Mouse (Mus musculus) lung, embryonic 16.5 days (tissue): ENCODE measurements at regions not wholly inside any gene's neighbourhood (a gene's known extent, or its start where the extent isn't known, plus 50 kb on each side); places are given as distances from the start of the nearest gene placed in this dataset.

Experiments
- ATAC-seq: fragments of 200-750 bp; cut with Nextera tagmentation; 2 replicates; pipeline ENCODE4 v1.8.0; 2017; ENCODE audit warnings: low read depth, mild to moderate bottlenecking, moderate library complexity
- H3K27ac ChIP-seq: fragments of 300-500 bp; sonication (generic); 2 replicates; pipeline ENCODE4 v1.5.1; 2014; ENCODE audit warnings: mild to moderate bottlenecking, control low read depth, low read length
- H3K27me3 ChIP-seq: fragments of 300-500 bp; sonication (generic); 2 replicates; pipeline ENCODE4 v1.6.1; 2014; ENCODE audit warnings: low read depth, low read length, mixed read lengths; ENCODE audit not compliant: control insufficient read depth, insufficient read depth
- H3K36me3 ChIP-seq: fragments of 300-500 bp; sonication (generic); 2 replicates; pipeline ENCODE4 v1.6.1; 2014; ENCODE audit warnings: low read length; ENCODE audit not compliant: control insufficient read depth, insufficient read depth
- H3K4me1 ChIP-seq: fragments of 300-500 bp; sonication (generic); replicated peaks from 2 replicates; pipeline ENCODE4 v1.6.1; 2014; ENCODE audit warnings: low read length, mixed read lengths; ENCODE audit not compliant: control insufficient read depth, insufficient read depth
- H3K4me2 ChIP-seq: fragments of 300-500 bp; sonication (generic); 2 replicates; pipeline ENCODE4 v1.6.1; 2014; ENCODE audit warnings: low read depth, low read length, control low read depth
- H3K4me3 ChIP-seq: fragments of 300-500 bp; sonication (generic); 2 replicates; pipeline ENCODE4 v1.5.1; 2014; ENCODE audit warnings: mild to moderate bottlenecking, low read length, control low read depth
- H3K9ac ChIP-seq: fragments of 300-500 bp; sonication (generic); 2 replicates; pipeline ENCODE4 v1.6.1; 2014; ENCODE audit warnings: low read length, control low read depth
- H3K9me3 ChIP-seq: fragments of 300-500 bp; sonication (generic); 2 replicates; pipeline ENCODE4 v1.6.1; 2016; ENCODE audit warnings: low read length; ENCODE audit not compliant: control insufficient read depth
- WGBS: fragments of 180-500 bp; shearing (Covaris S2); extraction: QIAGEN DNeasy Blood & Tissue Kit; methylation state at CpG from one replicate; pipeline ENCODE4 v1.1.7; 2014; 5-methylcytosine and 5-hydroxymethylcytosine counted together

- 86% methylated on average over 3 of the region's 3 CpGs for WGBS
- no peak overlapping the region for H3K4me2 ChIP-seq
- H3K27me3 ChIP-seq, result no peaks in the 10 kb centered on the region
- no peak overlapping the region for H3K27ac ChIP-seq
- ATAC-seq, result no peak
- H3K9ac ChIP-seq, result no peak overlapping the region
- H3K4me1 ChIP-seq, result no peaks in the 10 kb centered on the region
- H3K4me3 ChIP-seq, result no peak overlapping the region
- H3K36me3 ChIP-seq, result no peaks in the 10 kb centered on the region
- H3K9me3 ChIP-seq, result no peaks in the 10 kb centered on the region
Observed at GRCm38 (mm10) chr8:103343891-103344290, 558.4 kb upstream of the Cdh11 start.

- no peaks in the 10 kb centered on the region for H3K36me3 ChIP-seq
- ATAC-seq, result no peak
- WGBS, result 71% methylated on average over 2 of the region's 2 CpGs
- no peak overlapping the region for H3K9ac ChIP-seq
- H3K4me1 ChIP-seq, result no peaks in the 10 kb centered on the region
- no peak overlapping the region for H3K4me2 ChIP-seq
- no peaks in the 10 kb centered on the region for H3K9me3 ChIP-seq
- no peak overlapping the region for H3K4me3 ChIP-seq
- no peak overlapping the region for H3K27ac ChIP-seq
- no peaks in the 10 kb centered on the region for H3K27me3 ChIP-seq
Observed at GRCm38 (mm10) chr8:103344871-103345270, 559.4 kb upstream of the Cdh11 start.

GRCm38 (mm10) chr8:103347158-103347871 lies 561.9 kb upstream of the Cdh11 start:
- WGBS, result 60% methylated on average over 7 of the region's 7 CpGs
- no peak for ATAC-seq
- H3K4me3 ChIP-seq, result no peak overlapping the region
- H3K27ac ChIP-seq, result no peak overlapping the region
- H3K27me3 ChIP-seq, result no peaks in the 10 kb centered on the region
- no peaks in the 10 kb centered on the region for H3K36me3 ChIP-seq
- H3K4me2 ChIP-seq, result no peak overlapping the region
- H3K4me1 ChIP-seq, result no peaks in the 10 kb centered on the region
- no peaks in the 10 kb centered on the region for H3K9me3 ChIP-seq
- no peak overlapping the region for H3K9ac ChIP-seq

- Histone ChIP-seq H3K9me3 (no peaks in the 10 kb centered on the region), H3K9ac (no peak overlapping the region), H3K4me3 (no peak overlapping the region), H3K36me3 (no peaks in the 10 kb centered on the region), H3K4me2 (no peak overlapping the region), H3K4me1 (no peaks in the 10 kb centered on the region), H3K27me3 (no peaks in the 10 kb centered on the region), H3K27ac (peak overlapping the region; percentile 16; the same call in 1 of the 2 replicates)
- 54% methylated on average over 3 of the region's 3 CpGs for WGBS
- peak; percentile 90 for ATAC-seq
Observed at GRCm38 (mm10) chr8:103361713-103362112, 576.3 kb upstream of the Cdh11 start.

- H3K27ac ChIP-seq, result no peak overlapping the region
- 32% methylated on average over 2 of the region's 2 CpGs for WGBS
- no peaks in the 10 kb centered on the region for H3K36me3 ChIP-seq
- no peak overlapping the region for H3K4me3 ChIP-seq
- no peaks in the 10 kb centered on the region for H3K4me1 ChIP-seq
- no peak for ATAC-seq
- H3K27me3 ChIP-seq, result no peaks in the 10 kb centered on the region
- no peak overlapping the region for H3K9ac ChIP-seq
- H3K9me3 ChIP-seq, result no peaks in the 10 kb centered on the region
- no peak overlapping the region for H3K4me2 ChIP-seq
Observed at GRCm38 (mm10) chr8:103370394-103370793, 585.0 kb upstream of the Cdh11 start.

- 40% methylated on average over 1 of the region's 1 CpGs for WGBS
- Histone ChIP-seq H3K27ac (no peak overlapping the region), H3K9ac (no peak overlapping the region), H3K4me2 (no peak overlapping the region), H3K36me3 (no peaks in the 10 kb centered on the region), H3K4me1 (no peaks in the 10 kb centered on the region), H3K27me3 (no peaks in the 10 kb centered on the region), H3K4me3 (no peak overlapping the region), H3K9me3 (no peaks in the 10 kb centered on the region)
- ATAC-seq, result no peak
Observed at GRCm38 (mm10) chr8:103373007-103373406, 587.6 kb upstream of the Cdh11 start.

GRCm38 (mm10) chr8:103374151-103374550 lies 588.7 kb upstream of the Cdh11 start:
- Histone ChIP-seq H3K9ac (no peak overlapping the region), H3K4me2 (no peak overlapping the region), H3K27me3 (no peaks in the 10 kb centered on the region), H3K9me3 (no peaks in the 10 kb centered on the region), H3K4me3 (no peak overlapping the region), H3K36me3 (no peaks in the 10 kb centered on the region), H3K4me1 (0 out of 2 replicates have a peak, but pooled peaks cover 3% of the 10 kb centered on the region), H3K27ac (no peak overlapping the region)
- no peak for ATAC-seq
- WGBS, result 54% methylated on average over 4 of the region's 4 CpGs

- 0 out of 2 replicates have a peak, but pooled peaks cover 3% of the 10 kb centered on the region for H3K4me1 ChIP-seq
- H3K36me3 ChIP-seq, result no peaks in the 10 kb centered on the region
- no peak overlapping the region for H3K4me2 ChIP-seq
- no peak overlapping the region for H3K9ac ChIP-seq
- no peak overlapping the region for H3K27ac ChIP-seq
- peak; percentile 52; the same call in 1 of the 2 replicates for ATAC-seq
- no peaks in the 10 kb centered on the region for H3K9me3 ChIP-seq
- H3K27me3 ChIP-seq, result no peaks in the 10 kb centered on the region
- H3K4me3 ChIP-seq, result no peak overlapping the region
- 6% methylated on average over 3 of the region's 3 CpGs for WGBS
Observed at GRCm38 (mm10) chr8:103378545-103378944, 593.1 kb upstream of the Cdh11 start.

- 0 out of 2 replicates have a peak, but pooled peaks cover 3% of the 10 kb centered on the region for H3K4me1 ChIP-seq
- 45% methylated on average over 3 of the region's 3 CpGs for WGBS
- no peaks in the 10 kb centered on the region for H3K36me3 ChIP-seq
- H3K4me2 ChIP-seq, result no peak overlapping the region
- H3K9ac ChIP-seq, result no peak overlapping the region
- no peak for ATAC-seq
- no peaks in the 10 kb centered on the region for H3K27me3 ChIP-seq
- H3K4me3 ChIP-seq, result no peak overlapping the region
- H3K27ac ChIP-seq, result no peak overlapping the region
- no peaks in the 10 kb centered on the region for H3K9me3 ChIP-seq
Observed at GRCm38 (mm10) chr8:103381575-103381974, 596.1 kb upstream of the Cdh11 start.
